Mouse (Mus musculus) neural tube, embryonic 11.5 days (tissue): ENCODE measurements around the gene Krtcap2. TPM values are rescaled to one million over a fixed set of nuclear protein-coding genes. Genes with fewer than 3 reads are reported as not detected.
"Not testable (repeated sequence)": the region's sequence is repeated elsewhere in the genome, so short reads cannot be mapped to it uniquely, and the experiment has no call there.

ENCODE experiments used
- ATAC-seq: fragments of 200-750 bp; cut with Nextera tagmentation; 2 replicates; pipeline ENCODE4 v1.8.0; 2017; ENCODE audit warnings: moderate number of reproducible peaks, mild to moderate bottlenecking, moderate TSS enrichment, moderate library complexity; ENCODE audit not compliant: insufficient read depth, low FRiP score, low TSS enrichment
- DNase-seq: peaks from one replicate; pipeline ENCODE4 v3.0.0-alpha.2; 2015; ENCODE audit warnings: low spot score
- H3K27ac ChIP-seq: fragments of 300-500 bp; sonication (generic); 2 replicates; pipeline ENCODE4 v1.5.1; 2014; ENCODE audit warnings: low read depth, mild to moderate bottlenecking, low read length
- H3K27me3 ChIP-seq: fragments of 300-500 bp; sonication (generic); 2 replicates; pipeline ENCODE4 v1.6.1; 2014; ENCODE audit warnings: mild to moderate bottlenecking, low read length, mixed read lengths; ENCODE audit not compliant: control insufficient read depth, insufficient read depth
- H3K36me3 ChIP-seq: fragments of 300-500 bp; sonication (generic); 2 replicates; pipeline ENCODE4 v1.6.1; 2014; ENCODE audit warnings: mild to moderate bottlenecking, low read length, moderate library complexity, mixed read lengths; ENCODE audit not compliant: control insufficient read depth, insufficient read depth
- H3K4me1 ChIP-seq: fragments of 300-500 bp; sonication (generic); 2 replicates; pipeline ENCODE4 v1.6.1; 2014; ENCODE audit warnings: low read length, mixed read lengths; ENCODE audit not compliant: control insufficient read depth, insufficient read depth
- H3K4me2 ChIP-seq: fragments of 300-500 bp; sonication (generic); 2 replicates; pipeline ENCODE4 v1.6.1; 2014; ENCODE audit warnings: low read depth, mild to moderate bottlenecking, moderate library complexity
- H3K4me3 ChIP-seq: fragments of 300-500 bp; sonication (generic); 2 replicates; pipeline ENCODE4 v1.5.1; 2014; ENCODE audit warnings: low read depth, low read length
- H3K9ac ChIP-seq: fragments of 300-500 bp; sonication (generic); 2 replicates; pipeline ENCODE4 v1.6.1; 2014; ENCODE audit warnings: mild to moderate bottlenecking, low read length
- H3K9me3 ChIP-seq: fragments of 300-500 bp; sonication (generic); 2 replicates; pipeline ENCODE4 v1.6.1; 2016; ENCODE audit warnings: low read length; ENCODE audit not compliant: control insufficient read depth
- WGBS: fragments of 180-500 bp; shearing (Covaris S2); extraction: QIAGEN DNeasy Blood & Tissue Kit; methylation state at CpG from one replicate; pipeline ENCODE4 v1.1.7; 2014; 5-methylcytosine and 5-hydroxymethylcytosine counted together
- polyA plus RNA-seq: library from polyadenylated mRNA; unstranded; fragments of >200 nt; fragmentation: Nextera tagmentation; extraction: Ambion mirVana; gene quantifications from 2 replicates; pipeline ENCODE4 v1.2.1, GENCODE M21; 2014

Gene Krtcap2
- polyA plus RNA-seq, 1 experiment from 2014 or later: 237 TPM

GRCm38 (mm10) chr3:89208736-89209135, 37.0 kb upstream of the Krtcap2 start:
- H3K27ac ChIP-seq: no peak overlapping the region
- peaks cover 8% of the 10 kb centered on the region; the same call in 1 of the 2 replicates for H3K4me1 ChIP-seq
- H3K9ac ChIP-seq: no peak overlapping the region
- 85% methylated on average over 6 of the region's 6 CpGs for WGBS
- H3K4me2 ChIP-seq: no peak overlapping the region
- DNase-seq: no peak
- no peaks in the 10 kb centered on the region for H3K9me3 ChIP-seq
- peaks cover 18% of the 10 kb centered on the region for H3K36me3 ChIP-seq
- no peak for ATAC-seq
- no peak overlapping the region for H3K4me3 ChIP-seq
- H3K27me3 ChIP-seq: no peaks in the 10 kb centered on the region

GRCm38 (mm10) chr3:89209731-89210130, 36.0 kb upstream of the Krtcap2 start:
- Histone ChIP-seq H3K4me1 (peaks cover 8% of the 10 kb centered on the region; the same call in 1 of the 2 replicates), H3K9ac (no peak overlapping the region), H3K9me3 (no peaks in the 10 kb centered on the region), H3K36me3 (peaks cover 18% of the 10 kb centered on the region), H3K27ac (no peak overlapping the region), H3K4me3 (no peak overlapping the region), H3K27me3 (no peaks in the 10 kb centered on the region), H3K4me2 (no peak overlapping the region)
- DNase-seq (no peak), ATAC-seq (no peak)
- 93% methylated on average over 7 of the region's 7 CpGs for WGBS

- H3K4me2 ChIP-seq: no peak overlapping the region
- ATAC-seq: no peak
- H3K9me3 ChIP-seq: no peaks in the 10 kb centered on the region
- H3K27me3 ChIP-seq: no peaks in the 10 kb centered on the region
- H3K27ac ChIP-seq: no peak overlapping the region
- WGBS: 92% methylated on average over 13 of the region's 13 CpGs
- H3K4me3 ChIP-seq: no peak overlapping the region
- H3K4me1 ChIP-seq: peaks cover 9% of the 10 kb centered on the region
- no peak for DNase-seq
- no peak overlapping the region for H3K9ac ChIP-seq
- peaks cover 18% of the 10 kb centered on the region for H3K36me3 ChIP-seq
These were observed 35.6 kb upstream of the Krtcap2 start for GRCm38 (mm10) chr3:89210162-89210561.

- H3K36me3 ChIP-seq: peaks cover 18% of the 10 kb centered on the region
- H3K4me3 ChIP-seq: no peak overlapping the region
- no peak overlapping the region for H3K4me2 ChIP-seq
- H3K27me3 ChIP-seq: no peaks in the 10 kb centered on the region
- WGBS: 88% methylated on average over 7 of the region's 7 CpGs
- no peak overlapping the region for H3K9ac ChIP-seq
- H3K4me1 ChIP-seq: peaks cover 14% of the 10 kb centered on the region
- DNase-seq: no peak
- no peak overlapping the region for H3K27ac ChIP-seq
- no peak for ATAC-seq
- no peaks in the 10 kb centered on the region for H3K9me3 ChIP-seq
These were observed 35.0 kb upstream of the Krtcap2 start for GRCm38 (mm10) chr3:89210731-89211130.

- no peaks in the 10 kb centered on the region for H3K9me3 ChIP-seq
- H3K27me3 ChIP-seq: no peaks in the 10 kb centered on the region
- peak overlapping the region; percentile 73 for H3K4me3 ChIP-seq
- H3K36me3 ChIP-seq: peaks cover 3% of the 10 kb centered on the region
- H3K4me2 ChIP-seq: peak overlapping the region; percentile 55
- H3K4me1 ChIP-seq: peaks cover 18% of the 10 kb centered on the region
- under 1% methylated on average over 69 of the region's 69 CpGs for WGBS
- ATAC-seq (peak; percentile 88), DNase-seq (peak; percentile 97)
- peak overlapping the region; percentile 66 for H3K9ac ChIP-seq
- peak overlapping the region; percentile 90 for H3K27ac ChIP-seq
These were observed 31.8 kb upstream of the Krtcap2 start for GRCm38 (mm10) chr3:89213803-89214530.

- peak within 1 kb of the TSS; percentile 66 for H3K9ac ChIP-seq
- peak within 1 kb of the TSS; percentile 73 for H3K4me3 ChIP-seq
- H3K27me3 ChIP-seq: no peaks in the 10 kb centered on the region
- under 1% methylated on average over 18 of the region's 19 CpGs for WGBS
- peak within 1 kb of the TSS; percentile 90 for H3K27ac ChIP-seq
- no peaks in the 10 kb centered on the region for H3K9me3 ChIP-seq
- peaks cover 18% of the 10 kb centered on the region for H3K4me1 ChIP-seq
- H3K36me3 ChIP-seq: no peaks in the 10 kb centered on the region; the same call in 1 of the 2 replicates
- DNase-seq: peak; percentile 52
- H3K4me2 ChIP-seq: peak within 1 kb of the TSS; percentile 55
- no peak for ATAC-seq
These were observed 30.9 kb upstream of the Krtcap2 start, which contains the start of gene Thbs3 for GRCm38 (mm10) chr3:89214681-89215411. Thbs3 (plus strand) TSS chr3:89215180.

- H3K9me3 ChIP-seq: no peaks in the 10 kb centered on the region
- H3K4me1 ChIP-seq: peaks cover 18% of the 10 kb centered on the region
- H3K4me3 ChIP-seq: peak overlapping the region; percentile 73
- 0% methylated on average over 6 of the region's 6 CpGs for WGBS
- ATAC-seq (peak; percentile 20), DNase-seq (peak; percentile 88)
- H3K4me2 ChIP-seq: peak overlapping the region; percentile 55
- no peaks in the 10 kb centered on the region for H3K27me3 ChIP-seq
- no peaks in the 10 kb centered on the region for H3K36me3 ChIP-seq
- peak overlapping the region; percentile 90 for H3K27ac ChIP-seq
- H3K9ac ChIP-seq: peak overlapping the region; percentile 66
These were observed 29.9 kb upstream of the Krtcap2 start for GRCm38 (mm10) chr3:89215853-89216252.

- WGBS: 73% methylated on average over 7 of the region's 7 CpGs
- not testable (repeated sequence) for H3K27me3 ChIP-seq, H3K36me3 ChIP-seq, ATAC-seq, H3K27ac ChIP-seq, H3K4me3 ChIP-seq, H3K9me3 ChIP-seq, DNase-seq, H3K4me2 ChIP-seq, H3K9ac ChIP-seq
- H3K4me1 ChIP-seq: peaks cover 18% of the 10 kb centered on the region
These were observed 29.4 kb upstream of the Krtcap2 start for GRCm38 (mm10) chr3:89216407-89216806.
